Mouse (Mus musculus): ENCODE results near the gene Akap2. TPM values are rescaled to one million over a fixed set of nuclear protein-coding genes. Genes with fewer than 3 reads are reported as not detected.

Gene Akap2
- polyA plus RNA-seq, 1 experiment from 2014 or later: 5.6 TPM

- no peaks in the 10 kb centered on the region for H3K27me3 ChIP-seq (replicated peaks; ENCODE audit: control insufficient read depth, insufficient read depth, low read length)
- ATAC-seq (replicated peaks; ENCODE audit: low FRiP score): no peak
- WGBS: 78% methylated on average over 5 of the region's 5 CpGs
- H3K36me3 ChIP-seq (ENCODE audit: control insufficient read depth, insufficient read depth, low read length): no peaks in the 10 kb centered on the region
- DNase-seq (ENCODE audit: low spot score): no peak
- H3K4me1 ChIP-seq (replicated peaks; ENCODE audit: control insufficient read depth, insufficient read depth, low read length): no peaks in the 10 kb centered on the region
- H3K27ac ChIP-seq (ENCODE audit: low read depth, low read length): no peak overlapping the region
- no peak overlapping the region for H3K4me3 ChIP-seq (ENCODE audit: low read depth, low read length)
- H3K4me2 ChIP-seq: no peak overlapping the region
- H3K9ac ChIP-seq (ENCODE audit: low read depth, low read length): no peak overlapping the region
- H3K9me3 ChIP-seq (ENCODE audit: control insufficient read depth, low read length): no peaks in the 10 kb centered on the region
Measured at GRCm38 (mm10) chr4:57732351-57732750, 14.9 kb downstream of the Akap2 start.

- Histone ChIP-seq H3K4me3 (ENCODE audit: low read depth, low read length) (no peak overlapping the region), H3K4me1 (replicated peaks; ENCODE audit: control insufficient read depth, insufficient read depth, low read length) (no peaks in the 10 kb centered on the region), H3K27ac (ENCODE audit: low read depth, low read length) (no peak overlapping the region), H3K27me3 (replicated peaks; ENCODE audit: control insufficient read depth, insufficient read depth, low read length) (no peaks in the 10 kb centered on the region), H3K4me2 (no peak overlapping the region), H3K36me3 (ENCODE audit: control insufficient read depth, insufficient read depth, low read length) (no peaks in the 10 kb centered on the region), H3K9me3 (ENCODE audit: control insufficient read depth, low read length) (no peaks in the 10 kb centered on the region), H3K9ac (ENCODE audit: low read depth, low read length) (no peak overlapping the region)
- ATAC-seq (replicated peaks; ENCODE audit: low FRiP score) (no peak), DNase-seq (ENCODE audit: low spot score) (no peak)
- WGBS: 67% methylated on average over 3 of the region's 3 CpGs
Measured at GRCm38 (mm10) chr4:57733445-57733844, 16.0 kb downstream of the Akap2 start.

GRCm38 (mm10) chr4:57735426-57735825 is 18.0 kb downstream of the Akap2 start:
- no peak for ATAC-seq (replicated peaks; ENCODE audit: low FRiP score)
- Histone ChIP-seq H3K27ac (ENCODE audit: low read depth, low read length) (no peak overlapping the region), H3K9me3 (ENCODE audit: control insufficient read depth, low read length) (no peaks in the 10 kb centered on the region), H3K27me3 (replicated peaks; ENCODE audit: control insufficient read depth, insufficient read depth, low read length) (no peaks in the 10 kb centered on the region), H3K36me3 (ENCODE audit: control insufficient read depth, insufficient read depth, low read length) (no peaks in the 10 kb centered on the region), H3K4me1 (replicated peaks; ENCODE audit: control insufficient read depth, insufficient read depth, low read length) (no peaks in the 10 kb centered on the region), H3K9ac (ENCODE audit: low read depth, low read length) (no peak overlapping the region), H3K4me2 (no peak overlapping the region), H3K4me3 (ENCODE audit: low read depth, low read length) (no peak overlapping the region)
- 78% methylated on average over 5 of the region's 5 CpGs for WGBS
- no peak for DNase-seq (ENCODE audit: low spot score)

- H3K4me2 ChIP-seq: no peak overlapping the region
- no peaks in the 10 kb centered on the region for H3K9me3 ChIP-seq (ENCODE audit: control insufficient read depth, low read length)
- H3K9ac ChIP-seq (ENCODE audit: low read depth, low read length): no peak overlapping the region
- no peaks in the 10 kb centered on the region for H3K36me3 ChIP-seq (ENCODE audit: control insufficient read depth, insufficient read depth, low read length)
- no peaks in the 10 kb centered on the region for H3K4me1 ChIP-seq (replicated peaks; ENCODE audit: control insufficient read depth, insufficient read depth, low read length)
- no peak overlapping the region for H3K27ac ChIP-seq (ENCODE audit: low read depth, low read length)
- DNase-seq (ENCODE audit: low spot score) (no peak), ATAC-seq (replicated peaks; ENCODE audit: low FRiP score) (no peak)
- H3K27me3 ChIP-seq (replicated peaks; ENCODE audit: control insufficient read depth, insufficient read depth, low read length): no peaks in the 10 kb centered on the region
- no peak overlapping the region for H3K4me3 ChIP-seq (ENCODE audit: low read depth, low read length)
- 67% methylated on average over 8 of the region's 8 CpGs for WGBS
Measured at GRCm38 (mm10) chr4:57738856-57739552, 21.5 kb downstream of the Akap2 start.

- Histone ChIP-seq H3K27ac (ENCODE audit: low read depth, low read length) (no peak overlapping the region), H3K36me3 (ENCODE audit: control insufficient read depth, insufficient read depth, low read length) (no peaks in the 10 kb centered on the region), H3K9me3 (ENCODE audit: control insufficient read depth, low read length) (no peaks in the 10 kb centered on the region), H3K4me2 (no peak overlapping the region), H3K4me3 (ENCODE audit: low read depth, low read length) (no peak overlapping the region), H3K27me3 (replicated peaks; ENCODE audit: control insufficient read depth, insufficient read depth, low read length) (no peaks in the 10 kb centered on the region), H3K9ac (ENCODE audit: low read depth, low read length) (no peak overlapping the region), H3K4me1 (replicated peaks; ENCODE audit: control insufficient read depth, insufficient read depth, low read length) (no peaks in the 10 kb centered on the region)
- DNase-seq (ENCODE audit: low spot score) (no peak), ATAC-seq (replicated peaks; ENCODE audit: low FRiP score) (no peak)
- 58% methylated on average over 11 of the region's 11 CpGs for WGBS
Measured at GRCm38 (mm10) chr4:57743325-57743929, 26.0 kb downstream of the Akap2 start.

GRCm38 (mm10) chr4:57750651-57751050 is 33.2 kb downstream of the Akap2 start:
- no peaks in the 10 kb centered on the region for H3K9me3 ChIP-seq (ENCODE audit: control insufficient read depth, low read length)
- no peak overlapping the region for H3K27ac ChIP-seq (ENCODE audit: low read depth, low read length)
- 52% methylated on average over 4 of the region's 4 CpGs for WGBS

GRCm38 (mm10) chr4:57751054-57751453 is 33.6 kb downstream of the Akap2 start:
- no peaks in the 10 kb centered on the region for H3K27me3 ChIP-seq (replicated peaks; ENCODE audit: control insufficient read depth, insufficient read depth, low read length)
- no peaks in the 10 kb centered on the region for H3K4me1 ChIP-seq (replicated peaks; ENCODE audit: control insufficient read depth, insufficient read depth, low read length)
- no peak overlapping the region for H3K9ac ChIP-seq (ENCODE audit: low read depth, low read length)
- no peak overlapping the region for H3K4me2 ChIP-seq
- H3K9me3 ChIP-seq (ENCODE audit: control insufficient read depth, low read length): no peaks in the 10 kb centered on the region
- 38% methylated on average over 4 of the region's 4 CpGs for WGBS
- H3K4me3 ChIP-seq (ENCODE audit: low read depth, low read length): no peak overlapping the region
- ATAC-seq (replicated peaks; ENCODE audit: low FRiP score) (no peak), DNase-seq (ENCODE audit: low spot score) (no peak)
- H3K27ac ChIP-seq (ENCODE audit: low read depth, low read length): no peak overlapping the region
- no peaks in the 10 kb centered on the region for H3K36me3 ChIP-seq (ENCODE audit: control insufficient read depth, insufficient read depth, low read length)

More at GRCm38 (mm10) chr4:57750651-57751050, 33.2 kb downstream of the Akap2 start:
- no peaks in the 10 kb centered on the region for H3K36me3 ChIP-seq (ENCODE audit: control insufficient read depth, insufficient read depth, low read length)
- no peak overlapping the region for H3K4me2 ChIP-seq
- no peak overlapping the region for H3K9ac ChIP-seq (ENCODE audit: low read depth, low read length)
- no peak overlapping the region for H3K4me3 ChIP-seq (ENCODE audit: low read depth, low read length)
- ATAC-seq (replicated peaks; ENCODE audit: low FRiP score) (no peak), DNase-seq (ENCODE audit: low spot score) (no peak)
- no peaks in the 10 kb centered on the region for H3K4me1 ChIP-seq (replicated peaks; ENCODE audit: control insufficient read depth, insufficient read depth, low read length)
- no peaks in the 10 kb centered on the region for H3K27me3 ChIP-seq (replicated peaks; ENCODE audit: control insufficient read depth, insufficient read depth, low read length)

- no peaks in the 10 kb centered on the region for H3K4me1 ChIP-seq (replicated peaks; ENCODE audit: control insufficient read depth, insufficient read depth, low read length)
- no peak overlapping the region for H3K27ac ChIP-seq (ENCODE audit: low read depth, low read length)
- no peak for DNase-seq (ENCODE audit: low spot score)
- no peak overlapping the region for H3K4me2 ChIP-seq
- H3K4me3 ChIP-seq (ENCODE audit: low read depth, low read length): no peak overlapping the region
- WGBS: 87% methylated on average over 11 of the region's 11 CpGs
- no peak overlapping the region for H3K9ac ChIP-seq (ENCODE audit: low read depth, low read length)
- H3K27me3 ChIP-seq (replicated peaks; ENCODE audit: control insufficient read depth, insufficient read depth, low read length): no peaks in the 10 kb centered on the region
- ATAC-seq (replicated peaks; ENCODE audit: low FRiP score): no peak
- H3K9me3 ChIP-seq (ENCODE audit: control insufficient read depth, low read length): no peaks in the 10 kb centered on the region
- H3K36me3 ChIP-seq (ENCODE audit: control insufficient read depth, insufficient read depth, low read length): no peaks in the 10 kb centered on the region
Measured at GRCm38 (mm10) chr4:57751566-57751965, 34.1 kb downstream of the Akap2 start.

GRCm38 (mm10) chr4:57755085-57755484 is 37.6 kb downstream of the Akap2 start:
- DNase-seq (ENCODE audit: low spot score): no peak
- H3K9ac ChIP-seq (ENCODE audit: low read depth, low read length): no peak overlapping the region
- no peak for ATAC-seq (replicated peaks; ENCODE audit: low FRiP score)
- H3K27ac ChIP-seq (ENCODE audit: low read depth, low read length): no peak overlapping the region
- H3K9me3 ChIP-seq (ENCODE audit: control insufficient read depth, low read length): no peaks in the 10 kb centered on the region
- no peak overlapping the region for H3K4me2 ChIP-seq
- H3K4me3 ChIP-seq (ENCODE audit: low read depth, low read length): no peak overlapping the region
- WGBS: 86% methylated on average over 11 of the region's 11 CpGs
- no peaks in the 10 kb centered on the region for H3K36me3 ChIP-seq (ENCODE audit: control insufficient read depth, insufficient read depth, low read length)
- H3K4me1 ChIP-seq (replicated peaks; ENCODE audit: control insufficient read depth, insufficient read depth, low read length): no peaks in the 10 kb centered on the region
- no peaks in the 10 kb centered on the region for H3K27me3 ChIP-seq (replicated peaks; ENCODE audit: control insufficient read depth, insufficient read depth, low read length)

Data from liver, embryonic 11.5 days (tissue).